Mouse (Mus musculus): ENCODE results near the gene Zfp213. TPM values are rescaled to one million over a fixed set of nuclear protein-coding genes. Genes with fewer than 3 reads are reported as not detected.

Zfp213 gene
- 8.9 and 9.2 TPM in 2 replicates for polyA plus RNA-seq (2015; fragmentation: Nextera tagmentation; extraction: Ambion mirVana)

DNA sequence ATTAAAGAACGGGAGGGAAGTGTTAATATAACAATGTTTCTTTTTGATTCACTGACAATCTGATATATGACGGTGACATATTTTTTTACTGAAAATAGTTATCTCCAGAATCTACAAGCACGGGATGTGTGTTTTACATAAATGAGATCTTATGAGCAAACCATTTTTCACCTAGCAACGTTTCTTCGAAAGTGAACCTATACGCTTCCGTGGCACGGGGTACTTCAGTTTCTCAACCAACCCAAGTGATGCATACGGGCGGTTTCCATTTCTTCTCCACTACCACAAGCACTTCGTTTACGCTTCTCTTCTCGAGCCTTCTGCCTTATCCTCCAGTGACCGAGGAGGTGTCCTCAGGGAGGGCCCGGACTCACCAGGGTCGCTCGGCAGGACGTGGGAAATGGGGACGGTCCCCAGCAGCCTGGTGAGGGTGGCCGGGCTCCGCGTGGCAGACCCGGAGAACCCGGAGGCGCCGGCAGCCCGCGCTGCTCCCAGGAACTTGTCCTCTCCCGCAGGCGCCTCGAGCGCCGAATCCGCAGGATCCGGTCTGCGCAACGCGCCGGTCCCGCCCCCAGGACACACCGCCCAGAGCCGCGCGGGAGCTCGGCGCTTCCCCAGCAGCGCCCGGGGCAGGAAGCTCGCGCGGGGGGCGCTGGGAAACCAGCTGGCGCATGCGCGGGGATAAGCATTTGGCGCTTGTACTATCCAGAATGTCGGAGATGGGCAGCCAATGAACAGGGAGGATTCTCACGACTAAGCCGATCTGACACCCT, at the start of gene Zfp213:
Gene Zfp213, minus strand, starts transcription at position 644 of the 773 bp plus-strand sequence.
- DNase-seq (ENCODE audit: low spot score) (peak; percentile 96), ATAC-seq (ENCODE audit: low FRiP score, low TSS enrichment) (peak; percentile 98)
- under 1% methylated on average over 53 of the region's 59 CpGs for WGBS
- Histone ChIP-seq H3K4me1 (replicated peaks; ENCODE audit: control insufficient read depth, insufficient read depth) (no peaks in the 10 kb centered on the region), H3K9ac (ENCODE audit: low read length) (peak within 1 kb of the TSS; percentile 91), H3K27me3 (ENCODE audit: control insufficient read depth, insufficient read depth, low read length) (no peaks in the 10 kb centered on the region), H3K36me3 (ENCODE audit: control insufficient read depth, insufficient read depth, low read length) (no peaks in the 10 kb centered on the region), H3K4me3 (ENCODE audit: low read depth, low read length) (peak within 1 kb of the TSS; percentile 75), H3K4me2 (replicated peaks; ENCODE audit: low read depth) (peak within 1 kb of the TSS; percentile 68), H3K9me3 (ENCODE audit: control insufficient read depth, low read length) (no peaks in the 10 kb centered on the region), H3K27ac (replicated peaks) (peak within 1 kb of the TSS; percentile 98)
- TF ChIP-seq CTCF (IDR thresholded peaks at IDR 0.05; ENCODE audit: low read depth) = no peak
- no peak for TF ChIP-seq EP300 (optimal IDR thresholded peaks at IDR 0.05)

DNA sequence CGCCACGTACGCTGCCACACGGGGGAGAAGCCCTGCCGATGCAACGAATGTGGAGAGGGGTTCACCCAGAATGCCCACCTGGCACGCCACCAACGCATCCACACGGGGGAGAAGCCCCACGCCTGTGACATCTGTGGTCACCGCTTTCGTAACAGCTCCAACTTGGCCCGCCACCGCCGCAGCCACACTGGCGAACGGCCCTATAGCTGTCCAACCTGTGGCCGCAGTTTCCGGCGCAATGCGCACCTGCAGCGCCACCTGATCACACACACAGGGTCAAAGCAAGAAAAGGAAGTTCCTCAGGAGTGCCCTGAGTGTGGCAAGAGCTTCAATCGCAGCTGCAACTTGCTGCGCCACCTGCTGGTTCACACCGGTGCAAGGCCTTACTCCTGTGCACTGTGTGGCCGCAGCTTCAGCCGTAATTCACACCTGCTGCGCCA, 46.3 kb upstream of the Zfp213 start:
- Histone ChIP-seq H3K36me3 (ENCODE audit: control insufficient read depth, insufficient read depth, low read length) (no peaks in the 10 kb centered on the region), H3K9me3 (ENCODE audit: control insufficient read depth, low read length) (no peaks in the 10 kb centered on the region), H3K9ac (ENCODE audit: low read length) (no peak overlapping the region), H3K27ac (replicated peaks) (no peak overlapping the region), H3K4me3 (ENCODE audit: low read depth, low read length) (no peak overlapping the region), H3K4me2 (replicated peaks; ENCODE audit: low read depth) (no peak overlapping the region), H3K27me3 (ENCODE audit: control insufficient read depth, insufficient read depth, low read length) (no peaks in the 10 kb centered on the region), H3K4me1 (replicated peaks; ENCODE audit: control insufficient read depth, insufficient read depth) (no peaks in the 10 kb centered on the region)
- WGBS = 72% methylated on average over 28 of the region's 28 CpGs
- TF ChIP-seq CTCF (IDR thresholded peaks at IDR 0.05; ENCODE audit: low read depth) (peak; percentile 84), EP300 (optimal IDR thresholded peaks at IDR 0.05) (no peak)
- ATAC-seq (ENCODE audit: low FRiP score, low TSS enrichment) (peak; percentile 84), DNase-seq (ENCODE audit: low spot score) (peak; percentile 76)

DNA sequence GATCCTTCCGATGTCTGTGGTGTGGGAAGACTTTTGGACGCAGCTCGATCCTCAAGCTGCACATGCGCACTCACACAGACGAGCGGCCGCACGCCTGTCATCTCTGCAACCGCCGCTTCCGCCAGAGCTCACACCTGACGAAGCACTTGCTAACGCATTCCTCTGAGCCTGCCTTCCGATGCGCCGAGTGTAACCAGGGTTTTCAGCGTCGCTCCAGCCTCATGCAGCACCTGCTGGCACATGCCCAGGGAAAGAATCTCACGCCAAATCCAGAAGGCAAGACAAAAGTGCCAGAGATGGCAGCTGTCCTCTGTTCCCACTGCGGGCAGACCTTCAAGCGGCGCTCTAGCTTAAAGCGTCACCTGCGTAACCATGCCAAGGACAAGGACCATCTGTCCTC, 45.6 kb upstream of the Zfp213 start:
- ATAC-seq (ENCODE audit: low FRiP score, low TSS enrichment) (no peak), DNase-seq (ENCODE audit: low spot score) (no peak)
- H3K4me1 ChIP-seq (replicated peaks; ENCODE audit: control insufficient read depth, insufficient read depth) = no peaks in the 10 kb centered on the region
- TF ChIP-seq EP300 (optimal IDR thresholded peaks at IDR 0.05) (no peak), CTCF (IDR thresholded peaks at IDR 0.05; ENCODE audit: low read depth) (no peak)
- H3K4me2 ChIP-seq (replicated peaks; ENCODE audit: low read depth) = no peak overlapping the region
- no peak overlapping the region for H3K9ac ChIP-seq (ENCODE audit: low read length)
- WGBS = 91% methylated on average over 24 of the region's 24 CpGs
- no peak overlapping the region for H3K27ac ChIP-seq (replicated peaks)
- no peaks in the 10 kb centered on the region for H3K9me3 ChIP-seq (ENCODE audit: control insufficient read depth, low read length)
- H3K27me3 ChIP-seq (ENCODE audit: control insufficient read depth, insufficient read depth, low read length) = no peaks in the 10 kb centered on the region
- H3K36me3 ChIP-seq (ENCODE audit: control insufficient read depth, insufficient read depth, low read length) = no peaks in the 10 kb centered on the region
- no peak overlapping the region for H3K4me3 ChIP-seq (ENCODE audit: low read depth, low read length)

DNA sequence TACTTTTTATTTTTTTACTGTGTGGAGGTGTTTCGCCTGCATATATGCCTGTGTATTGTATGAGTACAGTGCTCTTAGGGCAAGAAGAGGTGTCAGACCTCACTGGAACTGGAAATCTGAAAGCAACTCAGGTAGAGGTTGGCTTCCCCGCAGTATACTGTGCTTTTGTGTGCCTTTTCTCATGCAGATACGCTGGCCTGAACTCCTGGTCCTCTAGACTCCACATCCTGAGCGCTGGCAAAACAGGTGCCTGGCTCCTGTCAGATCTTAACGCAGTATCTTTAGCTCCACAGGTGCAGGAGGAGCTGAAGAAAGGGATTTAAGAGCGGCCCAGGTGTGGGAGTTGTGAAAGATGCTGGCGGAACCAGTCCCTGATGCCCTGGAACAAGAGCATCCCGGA, 41.2 kb upstream of the Zfp213 start:
- TF ChIP-seq CTCF (IDR thresholded peaks at IDR 0.05; ENCODE audit: low read depth) (no peak), EP300 (optimal IDR thresholded peaks at IDR 0.05) (no peak)
- no peaks in the 10 kb centered on the region for H3K4me1 ChIP-seq (replicated peaks; ENCODE audit: control insufficient read depth, insufficient read depth)
- no peaks in the 10 kb centered on the region for H3K9me3 ChIP-seq (ENCODE audit: control insufficient read depth, low read length)
- no peak overlapping the region for H3K4me2 ChIP-seq (replicated peaks; ENCODE audit: low read depth)
- DNase-seq (ENCODE audit: low spot score) (no peak), ATAC-seq (ENCODE audit: low FRiP score, low TSS enrichment) (no peak)
- no peak overlapping the region for H3K27ac ChIP-seq (replicated peaks)
- no peak overlapping the region for H3K9ac ChIP-seq (ENCODE audit: low read length)
- H3K4me3 ChIP-seq (ENCODE audit: low read depth, low read length) = no peak overlapping the region
- H3K36me3 ChIP-seq (ENCODE audit: control insufficient read depth, insufficient read depth, low read length) = no peaks in the 10 kb centered on the region
- WGBS = 89% methylated on average over 8 of the region's 8 CpGs
- no peaks in the 10 kb centered on the region for H3K27me3 ChIP-seq (ENCODE audit: control insufficient read depth, insufficient read depth, low read length)

DNA sequence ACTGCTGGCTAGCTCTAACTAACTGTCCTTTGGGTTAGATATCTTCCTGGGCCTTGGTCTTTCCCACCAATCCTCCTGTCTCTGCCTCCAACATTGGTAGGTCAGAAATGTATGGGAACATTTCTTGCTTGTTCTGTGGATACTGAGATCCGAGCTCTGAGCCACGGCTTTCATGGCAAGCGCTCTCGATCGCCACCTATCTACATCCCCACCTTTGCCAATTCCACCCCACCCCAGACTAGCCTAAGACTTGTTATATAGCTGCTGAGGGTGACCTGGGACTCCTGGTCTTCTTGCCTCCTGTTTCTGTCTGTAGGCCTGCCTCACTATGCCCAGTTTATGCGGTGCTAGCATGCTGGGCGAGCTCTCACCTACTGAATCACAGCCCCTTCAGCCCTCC, 40.4 kb upstream of the Zfp213 start:
- no peaks in the 10 kb centered on the region for H3K9me3 ChIP-seq (ENCODE audit: control insufficient read depth, low read length)
- DNase-seq (ENCODE audit: low spot score) (no peak), ATAC-seq (ENCODE audit: low FRiP score, low TSS enrichment) (no peak)
- H3K27ac ChIP-seq (replicated peaks) = no peak overlapping the region
- 72% methylated on average over 7 of the region's 7 CpGs for WGBS
- no peaks in the 10 kb centered on the region for H3K27me3 ChIP-seq (ENCODE audit: control insufficient read depth, insufficient read depth, low read length)
- H3K4me3 ChIP-seq (ENCODE audit: low read depth, low read length) = no peak overlapping the region
- no peak overlapping the region for H3K4me2 ChIP-seq (replicated peaks; ENCODE audit: low read depth)
- H3K36me3 ChIP-seq (ENCODE audit: control insufficient read depth, insufficient read depth, low read length) = no peaks in the 10 kb centered on the region
- no peak overlapping the region for H3K9ac ChIP-seq (ENCODE audit: low read length)
- TF ChIP-seq EP300 (optimal IDR thresholded peaks at IDR 0.05) = no peak
- peak; percentile 14; the same call in 1 of the 2 replicates for TF ChIP-seq CTCF (IDR thresholded peaks at IDR 0.05; ENCODE audit: low read depth)
- H3K4me1 ChIP-seq (replicated peaks; ENCODE audit: control insufficient read depth, insufficient read depth) = no peaks in the 10 kb centered on the region

DNA sequence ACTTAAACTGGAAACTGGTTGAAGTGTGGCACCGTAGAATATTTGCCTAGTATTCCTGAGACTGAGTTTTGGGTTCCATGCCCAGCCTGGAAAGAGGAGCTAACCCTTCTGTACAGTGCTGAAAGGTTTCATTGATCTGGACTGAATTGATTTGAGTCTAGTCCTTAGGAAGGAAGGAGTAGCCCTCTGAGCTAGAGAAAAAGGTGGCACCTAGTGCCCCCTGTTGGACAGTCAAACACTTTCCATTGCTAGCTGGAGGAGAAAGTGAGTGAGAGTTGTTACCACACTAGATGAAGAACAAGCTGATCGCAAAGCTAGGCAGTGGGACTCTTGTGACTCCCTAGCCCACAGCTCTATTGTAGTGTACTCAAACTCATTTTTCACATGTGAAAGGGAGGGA, 39.5 kb upstream of the Zfp213 start:
- Histone ChIP-seq H3K27ac (replicated peaks) (no peak overlapping the region), H3K4me1 (replicated peaks; ENCODE audit: control insufficient read depth, insufficient read depth) (no peaks in the 10 kb centered on the region), H3K4me2 (replicated peaks; ENCODE audit: low read depth) (no peak overlapping the region), H3K36me3 (ENCODE audit: control insufficient read depth, insufficient read depth, low read length) (no peaks in the 10 kb centered on the region), H3K9ac (ENCODE audit: low read length) (no peak overlapping the region), H3K4me3 (ENCODE audit: low read depth, low read length) (no peak overlapping the region), H3K9me3 (ENCODE audit: control insufficient read depth, low read length) (no peaks in the 10 kb centered on the region), H3K27me3 (ENCODE audit: control insufficient read depth, insufficient read depth, low read length) (no peaks in the 10 kb centered on the region)
- TF ChIP-seq CTCF (IDR thresholded peaks at IDR 0.05; ENCODE audit: low read depth) (peak; percentile 77), EP300 (optimal IDR thresholded peaks at IDR 0.05) (no peak)
- DNase-seq (ENCODE audit: low spot score) = peak; percentile 29
- 75% methylated on average over 2 of the region's 2 CpGs for WGBS
- ATAC-seq (ENCODE audit: low FRiP score, low TSS enrichment) = no peak
